Mouse (Mus musculus): ENCODE results near the gene Krtcap2. TPM values are rescaled to one million over a fixed set of nuclear protein-coding genes. Genes with fewer than 3 reads are reported as not detected.
"Not testable (repeated sequence)": the region's sequence is repeated elsewhere in the genome, so short reads cannot be mapped to it uniquely, and the experiment has no call there.

Gene Krtcap2
- total RNA-seq (2021), result 10 to 100 TPM; 66.0 to 67.7 TPM
- long read RNA-seq, experiment 1, transcript Krtcap2-201 (5 exons, 1,172 nt), result major isoform, 25 of 42 reads
- long read RNA-seq, experiment 1, partial matches to known transcripts, result 1 of 42 reads
- long read RNA-seq, experiment 1, other reads (novel, unspliced or antisense), result 15 of 42 reads
- long read RNA-seq, experiment 2, transcript Krtcap2-201 (5 exons, 1,172 nt), result major isoform, 31 of 45 reads
- long read RNA-seq, experiment 2, partial matches to known transcripts, result 4 of 45 reads
- long read RNA-seq, experiment 2, other reads (novel, unspliced or antisense), result 10 of 45 reads

GRCm38 (mm10) chr3:89245688-89246171 lies at the start of gene Krtcap2:
TSS of gene Krtcap2 (plus strand) at chr3:89245966.
- peak; percentile 63 to 74 for DNase-seq (ENCODE audit: low spot score in 2 of 2)

GRCm38 (mm10) chr3:89195979-89196877 lies 49.5 kb upstream of the Krtcap2 start:
- peak; percentile 78 to 82 for DNase-seq (ENCODE audit: low spot score in 2 of 2)

GRCm38 (mm10) chr3:89199839-89200238 lies 45.9 kb upstream of the Krtcap2 start:
- no peak for DNase-seq (ENCODE audit: low spot score in 2 of 2)

- DNase-seq (ENCODE audit: low spot score in 2 of 2), result peak; percentile 87 to 88
Measured at GRCm38 (mm10) chr3:89202253-89203141, 43.3 kb upstream of the Krtcap2 start, which contains the start of gene Gba. TSS of gene Gba (plus strand) at chr3:89202928.

GRCm38 (mm10) chr3:89203142-89203514 lies 42.6 kb upstream of the Krtcap2 start:
- no peak for DNase-seq (ENCODE audit: low spot score in 2 of 2)

GRCm38 (mm10) chr3:89206079-89206478 lies 39.7 kb upstream of the Krtcap2 start:
- no peak for DNase-seq (ENCODE audit: low spot score in 2 of 2)

GRCm38 (mm10) chr3:89206695-89207094 lies 39.1 kb upstream of the Krtcap2 start:
- no peak for DNase-seq (ENCODE audit: low spot score in 2 of 2)

GRCm38 (mm10) chr3:89208075-89208657 lies 37.6 kb upstream of the Krtcap2 start:
- no peak for DNase-seq (ENCODE audit: low spot score in 2 of 2)

GRCm38 (mm10) chr3:89208736-89209135 lies 37.0 kb upstream of the Krtcap2 start:
- DNase-seq (ENCODE audit: low spot score in 2 of 2), result no peak

GRCm38 (mm10) chr3:89209731-89210130 lies 36.0 kb upstream of the Krtcap2 start:
- DNase-seq (ENCODE audit: low spot score in 2 of 2), result no peak

GRCm38 (mm10) chr3:89210162-89210561 lies 35.6 kb upstream of the Krtcap2 start:
- DNase-seq (ENCODE audit: low spot score in 2 of 2), result no peak

- no peak for DNase-seq (ENCODE audit: low spot score in 2 of 2)
Measured at GRCm38 (mm10) chr3:89210731-89211130, 35.0 kb upstream of the Krtcap2 start.

GRCm38 (mm10) chr3:89213803-89214530 lies 31.8 kb upstream of the Krtcap2 start:
- DNase-seq (ENCODE audit: low spot score in 2 of 2), result peak; percentile 92 to 93

- DNase-seq (ENCODE audit: low spot score in 2 of 2), result no peak
Measured at GRCm38 (mm10) chr3:89214681-89215411, 30.9 kb upstream of the Krtcap2 start, which contains the start of gene Thbs3. TSS of gene Thbs3 (plus strand) at chr3:89215180.

GRCm38 (mm10) chr3:89215853-89216252 lies 29.9 kb upstream of the Krtcap2 start:
- peak; percentile 89 to 90 for DNase-seq (ENCODE audit: low spot score in 2 of 2)

GRCm38 (mm10) chr3:89216407-89216806 lies 29.4 kb upstream of the Krtcap2 start:
- DNase-seq (ENCODE audit: low spot score in 2 of 2), result not testable (repeated sequence)

- DNase-seq (ENCODE audit: low spot score in 2 of 2), result no peak
Measured at GRCm38 (mm10) chr3:89218271-89218670, 27.5 kb upstream of the Krtcap2 start.

GRCm38 (mm10) chr3:89219546-89219945 lies 26.2 kb upstream of the Krtcap2 start:
- no peak for DNase-seq (ENCODE audit: low spot score in 2 of 2)

- DNase-seq (ENCODE audit: low spot score in 2 of 2), result no peak
Measured at GRCm38 (mm10) chr3:89221167-89221566, 24.6 kb upstream of the Krtcap2 start.

Measured in left cerebral cortex, adult 18-20 months (tissue).